Mouse (Mus musculus) stomach, postnatal 0 days (tissue): ENCODE data around the gene Josd1.

ENCODE experiments used
- CTCF ChIP-seq: IDR thresholded peaks from 2 replicates; pipeline ENCODE4 v1.5.1; 2016; ENCODE audit warnings: antibody characterized with exemption, low read depth, mild to moderate bottlenecking, moderate library complexity
- EP300 ChIP-seq: optimal IDR thresholded peaks from 2 replicates; pipeline ENCODE3; 2016; ENCODE audit warnings: antibody characterized with exemption

- TF ChIP-seq EP300 (no peak), CTCF (no peak)
Measured at GRCm38 (mm10) chr15:79720796-79721195, 33.1 kb upstream of the Josd1 start.
